Mouse (Mus musculus) megakaryocyte-erythroid progenitor cell, adult 5-6 weeks (primary cell): ENCODE measurements around the gene BC048403. TPM values are rescaled to one million over a fixed set of nuclear protein-coding genes. Genes with fewer than 3 reads are reported as not detected.

ENCODE experiments used
- ATAC-seq: replicated peaks from 2 replicates; pipeline ENCODE4 v1.8.0; 2016; ENCODE audit warnings: mild to moderate bottlenecking, inconsistent platforms; ENCODE audit not compliant: severe bottlenecking, poor library complexity, low FRiP score, low TSS enrichment
- total RNA-seq, 2 experiments: library from RNA; stranded (forward) in 1 of 2; stranded (reverse) in 1 of 2; fragments of 200-1000, 215-1000 nt in 1 of 2; fragments of >200 nt in 1 of 2; fragmentation: Nextera tagmentation in 1 of 2; gene quantifications; 2 replicates each; pipeline ENCODE4 v1.2.3; 2014 to 2017

BC048403 gene
- total RNA-seq, 2 experiments from 2014 or later, result 7.3 to 13.4 TPM

DNA sequence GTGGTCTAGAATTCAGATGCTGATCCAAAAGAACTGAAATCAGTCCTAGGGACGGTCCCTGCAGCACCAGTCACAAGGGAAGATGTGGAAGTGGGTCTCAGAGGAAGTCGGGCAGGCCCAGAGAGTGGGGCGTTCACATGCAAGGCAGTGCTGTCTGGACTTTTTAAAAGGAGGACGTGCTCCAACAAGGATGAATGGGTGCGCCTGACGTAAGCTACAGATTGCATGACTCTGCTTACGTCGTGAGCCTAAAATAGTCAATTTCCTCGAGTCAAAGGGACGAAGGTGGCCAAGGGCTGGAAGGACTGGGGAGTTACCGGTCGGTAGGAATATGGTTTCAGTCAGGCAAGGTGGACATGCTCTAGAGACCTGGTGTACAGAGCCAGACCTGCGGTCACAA is 60.3 kb downstream of the BC048403 start:
- no peak for ATAC-seq

Other genes with a start within 250 kb of the BC048403 start
- 28.9 and 31.5 TPM in 2 replicates for gene Tbk1, start 153.2 kb upstream of the BC048403 start, total RNA-seq (2014; fragmentation: Nextera tagmentation)
- gene Tbk1, start 153.2 kb upstream of the BC048403 start, total RNA-seq (2017), result 31.3 and 47.5 TPM in 2 replicates
- gene Xpot, start 113.6 kb upstream of the BC048403 start, total RNA-seq (2014; fragmentation: Nextera tagmentation), result 84.1 and 92.3 TPM in 2 replicates
- 127 and 153 TPM in 2 replicates for gene Xpot, start 113.6 kb upstream of the BC048403 start, total RNA-seq (2017)
- gene D930020B18Rik, start 98.3 kb upstream of the BC048403 start, total RNA-seq (2014; fragmentation: Nextera tagmentation), result not detected in 2 replicates
- not detected in 2 replicates for gene D930020B18Rik, start 98.3 kb upstream of the BC048403 start, total RNA-seq (2017)